Mouse (Mus musculus) intestine, embryonic 16.5 days (tissue): ENCODE data around the gene Tmem262. TPM values are rescaled to one million over a fixed set of nuclear protein-coding genes. Genes with fewer than 3 reads are reported as not detected.

Experiments
- ATAC-seq: fragments of 200-750 bp; cut with Nextera tagmentation; 2 replicates; pipeline ENCODE4 v1.8.0; 2017; ENCODE audit warnings: moderate TSS enrichment, moderate library complexity
- H3K27ac ChIP-seq: fragments of 300-500 bp; sonication (generic); 2 replicates; pipeline ENCODE4 v1.5.1; 2014; ENCODE audit warnings: mild to moderate bottlenecking, low read length
- H3K27me3 ChIP-seq: fragments of 300-500 bp; sonication (generic); replicated peaks from 2 replicates; pipeline ENCODE4 v1.6.1; 2014; ENCODE audit warnings: low read length, control low read depth, mixed read lengths; ENCODE audit not compliant: control insufficient read depth, insufficient read depth
- H3K36me3 ChIP-seq: fragments of 300-500 bp; sonication (generic); 2 replicates; pipeline ENCODE4 v1.6.1; 2014; ENCODE audit warnings: low read length, control low read depth; ENCODE audit not compliant: control insufficient read depth, insufficient read depth
- H3K4me1 ChIP-seq: fragments of 300-500 bp; sonication (generic); 2 replicates; pipeline ENCODE4 v1.6.1; 2014; ENCODE audit warnings: low read length, control low read depth, mixed read lengths; ENCODE audit not compliant: control insufficient read depth, insufficient read depth
- H3K4me2 ChIP-seq: fragments of 300-500 bp; sonication (generic); 2 replicates; pipeline ENCODE4 v1.6.1; 2014; ENCODE audit warnings: low read depth, low read length, control low read depth
- H3K4me3 ChIP-seq: fragments of 300-500 bp; sonication (generic); 2 replicates; pipeline ENCODE4 v1.5.1; 2014; ENCODE audit warnings: mild to moderate bottlenecking, low read length
- H3K9ac ChIP-seq: fragments of 300-500 bp; sonication (generic); 2 replicates; pipeline ENCODE4 v1.6.1; 2014; ENCODE audit warnings: low read depth, low read length
- H3K9me3 ChIP-seq: fragments of 300-500 bp; sonication (generic); 2 replicates; pipeline ENCODE4 v1.6.1; 2016; ENCODE audit warnings: low read length, control low read depth; ENCODE audit not compliant: control insufficient read depth
- WGBS: fragments of 180-500 bp; shearing (Covaris S2); extraction: QIAGEN DNeasy Blood & Tissue Kit; methylation state at CpG from one replicate; pipeline ENCODE4 v1.1.7; 2014; 5-methylcytosine and 5-hydroxymethylcytosine counted together
- polyA plus RNA-seq: library from polyadenylated mRNA; unstranded; fragments of >200 nt; fragmentation: Nextera tagmentation; extraction: Ambion mirVana; gene quantifications from 2 replicates; pipeline ENCODE4 v1.2.1, GENCODE M21; 2015

The Tmem262 gene
- polyA plus RNA-seq, 1 experiment from 2014 or later: not detected

DNA sequence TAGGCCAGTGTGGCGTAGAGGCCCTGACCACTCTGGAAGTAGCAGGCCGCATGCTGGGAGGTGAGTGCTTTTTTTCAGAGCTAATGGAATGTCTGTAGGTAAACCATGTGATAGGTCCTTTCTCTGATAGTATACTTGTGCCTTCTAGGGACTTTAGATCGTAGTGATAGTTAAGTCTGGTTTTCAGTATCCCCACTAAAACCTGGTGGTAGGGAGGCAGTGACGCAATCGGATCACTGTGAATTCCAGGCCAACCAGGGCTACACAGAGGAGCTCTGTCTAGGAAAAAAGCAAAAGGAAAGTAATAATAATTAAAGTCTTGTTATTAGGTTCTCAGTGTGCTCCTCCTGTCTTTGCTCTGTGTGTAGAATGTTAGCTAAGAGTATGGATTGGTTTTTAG is 21.3 kb upstream of the Tmem262 start:
- no peak for ATAC-seq
- Histone ChIP-seq H3K4me3 (peak overlapping the region; percentile 83), H3K27me3 (no peaks in the 10 kb centered on the region), H3K27ac (peak overlapping the region; percentile 74), H3K4me1 (peaks cover 33% of the 10 kb centered on the region), H3K4me2 (peak overlapping the region; percentile 80), H3K9me3 (no peaks in the 10 kb centered on the region), H3K36me3 (peaks cover 8% of the 10 kb centered on the region; the same call in 1 of the 2 replicates), H3K9ac (peak overlapping the region; percentile 87)
- WGBS: 23% methylated on average over 5 of the region's 5 CpGs

DNA sequence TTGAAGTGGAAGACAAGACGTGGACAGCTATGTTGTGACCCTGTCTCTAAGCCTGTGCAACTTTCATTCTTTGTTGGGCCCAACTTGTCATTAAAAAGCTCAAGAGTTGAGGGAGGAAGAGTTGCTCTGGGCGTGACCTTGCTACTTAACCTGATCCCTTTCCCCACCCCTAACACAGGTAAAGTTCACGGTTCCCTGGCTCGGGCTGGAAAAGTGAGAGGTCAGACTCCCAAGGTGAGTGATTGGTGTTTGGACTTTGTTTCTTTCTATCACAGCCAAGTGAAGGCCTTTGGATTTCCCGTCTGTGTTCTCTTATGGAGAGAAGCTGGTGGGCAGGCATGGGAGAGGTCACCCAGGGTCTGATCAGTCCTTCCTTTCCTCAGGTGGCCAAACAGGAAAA is 20.9 kb upstream of the Tmem262 start:
- peaks cover 7% of the 10 kb centered on the region; the same call in 1 of the 2 replicates for H3K36me3 ChIP-seq
- peaks cover 33% of the 10 kb centered on the region for H3K4me1 ChIP-seq
- no peaks in the 10 kb centered on the region for H3K27me3 ChIP-seq
- H3K9me3 ChIP-seq: no peaks in the 10 kb centered on the region
- H3K4me3 ChIP-seq: peak overlapping the region; percentile 83
- H3K4me2 ChIP-seq: peak overlapping the region; percentile 80
- H3K9ac ChIP-seq: peak overlapping the region; percentile 87
- no peak for ATAC-seq
- 65% methylated on average over 5 of the region's 5 CpGs for WGBS
- peak overlapping the region; percentile 74 for H3K27ac ChIP-seq

DNA sequence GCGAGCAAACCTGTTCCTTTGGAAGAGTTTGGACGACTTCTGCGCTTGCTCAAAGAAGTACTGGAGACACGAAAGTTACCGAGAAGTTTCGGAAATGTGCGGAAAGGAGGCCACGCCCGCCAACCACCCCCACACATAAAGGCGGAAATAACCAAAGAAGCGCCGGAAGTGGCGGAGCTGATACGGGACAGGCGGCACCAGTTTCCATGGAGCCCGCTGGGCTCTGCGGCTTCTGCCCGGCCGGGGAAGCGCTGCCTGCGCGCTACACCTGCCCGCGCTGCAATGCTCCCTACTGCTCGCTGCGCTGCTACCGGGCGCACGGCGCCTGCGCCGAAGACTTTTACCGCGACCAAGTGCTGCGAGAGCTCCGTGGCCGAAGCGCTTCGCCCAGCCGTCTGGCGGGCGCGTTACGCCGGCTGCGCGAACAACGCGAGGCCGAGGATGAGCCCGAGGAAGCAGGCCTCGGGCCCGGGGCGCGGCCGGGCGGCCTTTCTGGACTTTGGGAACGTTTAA is 18.8 kb upstream of the Tmem262 start, which contains the start of gene Znhit2:
Gene Znhit2 (plus strand): TSS at position 172 of the 513 bp plus-strand sequence.
- Histone ChIP-seq H3K4me1 (peaks cover 32% of the 10 kb centered on the region), H3K9ac (peak within 1 kb of the TSS; percentile 95), H3K27me3 (no peaks in the 10 kb centered on the region), H3K9me3 (no peaks in the 10 kb centered on the region), H3K4me3 (peak within 1 kb of the TSS; percentile 95), H3K27ac (peak within 1 kb of the TSS; percentile 95), H3K36me3 (no peaks in the 10 kb centered on the region), H3K4me2 (peak within 1 kb of the TSS; percentile 98)
- ATAC-seq: peak; percentile 71
- under 1% methylated on average over 58 of the region's 58 CpGs for WGBS

DNA sequence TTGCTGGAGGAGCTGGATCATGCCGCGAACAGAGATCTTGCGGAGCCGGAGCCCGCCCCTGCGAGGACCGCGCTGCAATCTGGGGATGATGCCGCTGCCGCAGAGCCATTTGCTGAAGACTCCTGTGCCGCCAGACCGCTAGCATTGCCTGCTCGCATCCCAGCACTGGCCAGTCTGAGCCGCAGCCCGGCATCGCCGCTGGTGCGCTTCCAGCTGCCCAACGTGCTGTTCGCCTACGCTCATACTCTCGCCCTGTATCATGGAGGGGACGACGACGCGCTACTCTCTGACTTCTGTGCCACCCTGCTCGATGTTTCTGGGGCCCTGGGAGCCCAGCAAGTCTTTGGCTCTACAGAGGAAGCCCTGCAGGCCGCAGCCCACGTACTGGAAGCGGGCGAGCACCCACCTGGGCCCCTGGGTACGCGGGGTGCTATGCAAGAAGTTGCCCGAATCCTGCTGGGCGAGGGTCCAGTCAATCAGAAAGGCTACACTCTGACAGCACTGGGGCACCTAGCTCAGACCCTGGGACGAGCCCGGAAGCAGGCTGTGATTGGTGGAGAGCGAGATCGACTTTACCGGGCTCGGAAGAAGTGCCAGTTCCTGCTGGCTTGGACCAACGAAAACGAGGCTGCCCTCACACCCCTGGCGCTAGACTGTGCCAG is 18.1 kb upstream of the Tmem262 start:
- no peaks in the 10 kb centered on the region for H3K36me3 ChIP-seq
- no peaks in the 10 kb centered on the region for H3K27me3 ChIP-seq
- WGBS: 1% methylated on average over 44 of the region's 44 CpGs
- ATAC-seq: peak; percentile 11; the same call in 1 of the 2 replicates
- peak overlapping the region; percentile 95 for H3K9ac ChIP-seq
- no peaks in the 10 kb centered on the region for H3K9me3 ChIP-seq
- peaks cover 32% of the 10 kb centered on the region for H3K4me1 ChIP-seq
- H3K4me3 ChIP-seq: peak overlapping the region; percentile 95
- peak overlapping the region; percentile 98 for H3K4me2 ChIP-seq
- H3K27ac ChIP-seq: peak overlapping the region; percentile 95

DNA sequence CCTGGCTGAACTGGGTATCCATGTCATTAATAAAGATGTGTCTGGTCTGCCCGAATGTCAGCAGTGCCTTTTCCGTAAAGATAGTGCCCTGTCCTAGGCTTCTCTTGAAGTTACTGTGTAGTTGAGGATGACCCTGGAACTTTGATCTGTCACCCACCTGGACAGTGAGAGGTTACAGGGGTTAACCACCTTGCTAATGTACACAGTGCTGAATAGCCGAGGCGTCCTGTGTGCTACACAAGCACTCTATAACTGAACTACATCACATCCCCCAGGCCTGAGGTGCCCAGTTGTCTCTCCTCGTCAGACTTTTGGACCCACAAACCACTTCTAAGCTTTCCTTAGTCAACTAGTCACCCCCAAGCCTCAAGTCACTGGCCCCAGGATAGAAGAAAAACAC is 17.4 kb upstream of the Tmem262 start:
- no peaks in the 10 kb centered on the region for H3K36me3 ChIP-seq
- peak overlapping the region; percentile 95; the same call in 1 of the 2 replicates for H3K27ac ChIP-seq
- H3K9me3 ChIP-seq: no peaks in the 10 kb centered on the region
- H3K4me3 ChIP-seq: peak overlapping the region; percentile 95
- no peaks in the 10 kb centered on the region for H3K27me3 ChIP-seq
- peak overlapping the region; percentile 95 for H3K9ac ChIP-seq
- 38% methylated on average over 5 of the region's 5 CpGs for WGBS
- peak overlapping the region; percentile 98 for H3K4me2 ChIP-seq
- H3K4me1 ChIP-seq: peaks cover 37% of the 10 kb centered on the region
- ATAC-seq: no peak

DNA sequence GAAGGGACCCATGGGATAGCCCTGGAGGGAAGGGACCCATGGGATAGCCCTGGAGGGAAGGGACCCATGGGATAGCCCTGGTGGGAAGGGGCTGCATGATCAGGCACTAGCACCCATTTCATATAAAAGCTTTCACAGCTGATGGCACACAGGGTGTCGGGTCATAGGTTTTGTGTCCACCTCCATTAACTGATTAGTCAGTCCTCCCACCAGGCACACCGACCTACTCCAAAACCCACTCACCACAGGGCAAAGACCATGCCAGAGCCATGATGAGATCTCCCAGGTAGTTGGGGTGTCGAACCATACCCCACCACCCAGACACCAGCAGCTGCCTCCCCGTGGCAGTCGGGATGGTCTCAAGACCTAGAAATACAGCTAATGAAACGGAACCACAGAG is 16.8 kb upstream of the Tmem262 start:
- Histone ChIP-seq H3K9ac (peak overlapping the region; percentile 95; the same call in 1 of the 2 replicates), H3K36me3 (no peaks in the 10 kb centered on the region), H3K4me3 (no peak overlapping the region), H3K4me1 (peaks cover 39% of the 10 kb centered on the region), H3K4me2 (peak overlapping the region; percentile 98; the same call in 1 of the 2 replicates), H3K9me3 (no peaks in the 10 kb centered on the region), H3K27ac (no peak overlapping the region), H3K27me3 (no peaks in the 10 kb centered on the region)
- no peak for ATAC-seq
- WGBS: 87% methylated on average over 6 of the region's 6 CpGs

DNA sequence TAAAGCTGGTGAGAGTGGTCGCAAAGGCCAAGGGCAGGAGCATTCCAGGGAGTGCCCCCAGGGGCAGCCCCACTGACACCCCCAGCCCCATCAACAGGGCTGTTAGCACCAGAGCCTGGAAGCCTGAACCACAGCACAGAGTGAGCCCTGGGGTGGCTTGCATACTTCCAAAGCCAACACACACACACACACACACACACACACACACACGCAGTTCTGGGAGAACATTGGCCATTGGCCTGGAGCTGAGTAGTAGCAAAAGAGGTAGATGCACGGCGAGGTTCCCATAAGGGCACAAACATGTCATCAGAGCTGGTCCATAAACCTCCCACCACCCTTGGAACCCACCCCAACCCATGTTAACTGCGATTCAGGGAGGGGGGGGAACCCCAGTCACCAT is 13.3 kb upstream of the Tmem262 start:
- no peaks in the 10 kb centered on the region for H3K9me3 ChIP-seq
- peak overlapping the region; percentile 86 for H3K27ac ChIP-seq
- peak overlapping the region; percentile 64 for H3K4me3 ChIP-seq
- H3K4me2 ChIP-seq: peak overlapping the region; percentile 94
- H3K9ac ChIP-seq: peak overlapping the region; percentile 75
- no peaks in the 10 kb centered on the region for H3K27me3 ChIP-seq
- no peak for ATAC-seq
- 28% methylated on average over 5 of the region's 5 CpGs for WGBS
- H3K36me3 ChIP-seq: peaks cover 9% of the 10 kb centered on the region; the same call in 1 of the 2 replicates
- H3K4me1 ChIP-seq: peaks cover 33% of the 10 kb centered on the region

DNA sequence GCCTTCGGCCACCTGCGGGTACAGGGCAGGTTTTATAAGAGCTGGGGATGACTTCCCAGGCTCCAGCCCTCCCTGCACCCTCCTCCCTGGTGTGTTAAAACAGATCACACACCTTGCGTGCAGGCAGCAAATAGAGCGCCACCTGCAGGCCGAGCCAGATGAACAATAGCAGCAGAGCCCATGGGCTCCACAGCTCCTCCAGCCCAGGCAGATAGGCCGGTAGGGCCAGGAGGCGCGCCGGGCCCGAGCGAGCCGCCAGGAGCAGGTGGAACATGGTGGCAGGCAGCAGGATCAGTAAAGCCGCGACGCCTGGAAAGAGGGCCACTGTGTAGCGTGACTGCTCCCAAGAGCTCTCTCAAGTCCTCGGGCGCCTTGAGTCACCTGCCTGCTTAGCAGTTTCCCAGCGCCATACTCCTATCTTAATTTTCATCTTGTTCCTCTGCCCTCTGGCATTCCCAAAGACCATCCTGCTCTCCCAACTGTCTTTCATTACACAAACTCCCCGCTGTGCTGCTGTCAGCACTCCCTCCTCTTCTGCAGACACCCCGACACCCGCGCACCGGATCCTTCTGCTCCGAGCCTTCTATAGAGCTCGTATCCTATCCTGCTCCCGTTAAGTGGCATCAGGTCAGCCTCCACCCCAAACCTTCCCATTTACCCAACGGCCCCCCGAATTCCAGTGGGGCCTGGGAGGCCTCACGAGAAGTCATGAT is 12.7 kb upstream of the Tmem262 start:
- Histone ChIP-seq H3K9ac (peak overlapping the region; percentile 75), H3K4me2 (peak overlapping the region; percentile 94), H3K4me1 (peaks cover 28% of the 10 kb centered on the region), H3K27me3 (no peaks in the 10 kb centered on the region), H3K9me3 (no peaks in the 10 kb centered on the region), H3K36me3 (peaks cover 9% of the 10 kb centered on the region; the same call in 1 of the 2 replicates), H3K27ac (peak overlapping the region; percentile 86), H3K4me3 (peak overlapping the region; percentile 64)
- ATAC-seq: peak; percentile 68
- under 1% methylated on average over 30 of the region's 30 CpGs for WGBS

DNA sequence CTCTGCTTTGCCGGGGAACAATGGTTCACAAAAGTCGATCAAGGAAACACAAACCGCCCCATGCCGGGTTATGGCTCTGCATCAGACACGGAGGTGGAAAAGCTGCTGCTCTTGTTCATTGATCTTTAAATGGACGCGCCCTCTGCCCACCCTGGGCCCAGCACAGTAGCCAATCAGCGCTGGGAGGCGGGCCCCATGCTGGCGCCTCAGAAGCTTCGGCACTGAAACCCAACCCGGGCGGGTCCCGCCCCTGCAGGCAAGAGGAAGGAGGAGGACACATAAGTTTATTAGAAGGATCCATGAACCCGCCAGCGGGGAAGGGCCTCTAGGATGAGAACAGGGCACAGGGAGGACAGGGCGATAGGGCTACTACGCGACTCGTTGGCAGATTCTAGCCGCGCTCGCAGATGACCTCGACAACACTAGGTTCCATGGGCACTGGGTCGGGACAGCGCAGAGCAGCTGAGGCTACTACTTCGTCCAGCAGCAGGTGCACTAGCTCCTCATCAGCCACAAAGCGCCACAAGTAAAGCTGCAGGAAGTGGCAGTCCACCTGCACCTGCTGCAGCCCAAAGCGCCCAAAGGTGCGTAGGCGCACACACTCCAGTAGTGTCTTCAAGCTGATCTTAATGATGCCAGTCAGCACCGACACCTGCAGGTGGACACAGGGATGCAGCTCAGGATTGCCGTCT is 12.0 kb upstream of the Tmem262 start, which contains the start of gene Tm7sf2:
Gene Tm7sf2 (minus strand): TSS at position 650 of the 692 bp plus-strand sequence.
- Histone ChIP-seq H3K4me3 (peak within 1 kb of the TSS; percentile 64), H3K36me3 (peaks cover 12% of the 10 kb centered on the region; the same call in 1 of the 2 replicates), H3K9ac (peak within 1 kb of the TSS; percentile 75), H3K27me3 (no peaks in the 10 kb centered on the region), H3K27ac (peak within 1 kb of the TSS; percentile 88), H3K9me3 (no peaks in the 10 kb centered on the region), H3K4me2 (peak within 1 kb of the TSS; percentile 94), H3K4me1 (peaks cover 21% of the 10 kb centered on the region)
- WGBS: 8% methylated on average over 33 of the region's 33 CpGs
- ATAC-seq: peak; percentile 95
